Comparison of ENCODE assay signal across 8 mouse cellular contexts in genomic region chr1:64301530-64302061, GRCm38 (mm10).
DNase-seq lines count a peak whose midpoint lies in the region; ATAC-seq and TF ChIP-seq lines count a peak whose summit lies in the region.

No protein-coding gene starts in this region.

- no peak overlapping the region for H3K4me2 ChIP-seq in heart, embryonic 11.5 days

- intact Hi-C loops in gastrocnemius, adult 2 months (cut with DNase I), result loop anchor here (10.0 kb wide), 4 partner anchors 77 to 347 kb away; no protein-coding TSS in a partner anchor

- H3K27me3 ChIP-seq in heart, embryonic 11.5 days (ENCODE audit: control insufficient read depth, insufficient read depth, low read length), result no peaks in the 10 kb centered on the region

- no peak overlapping the region for H3K4me3 ChIP-seq in heart, embryonic 11.5 days (ENCODE audit: low read depth, low read length)
- no peak overlapping the region for H3K4me3 ChIP-seq in gastrocnemius, adult 2 months

- no peak overlapping the region for H3K27ac ChIP-seq in heart, embryonic 11.5 days (ENCODE audit: low read depth, low read length)
- peak overlapping the region; percentile 85 for H3K27ac ChIP-seq in gastrocnemius, adult 2 months

- WGBS in heart, embryonic 11.5 days (ENCODE audit: insufficient replicate concordance), result 40% methylated on average over 6 of the region's 6 CpGs

- no peak for TF ChIP-seq CTCF in gastrocnemius, adult 2 months (IDR thresholded peaks at IDR 0.05)

- no peak overlapping the region for H3K9ac ChIP-seq in heart, embryonic 11.5 days (ENCODE audit: low read depth, low read length)

- no peaks in the 10 kb centered on the region for H3K9me3 ChIP-seq in heart, embryonic 11.5 days (replicated peaks; ENCODE audit: control insufficient read depth, low read length)

- peaks cover 13% of the 10 kb centered on the region; the same call in 1 of the 2 replicates for H3K4me1 ChIP-seq in heart, embryonic 11.5 days (ENCODE audit: control insufficient read depth, insufficient read depth, low read length)

- peak; percentile 99 for DNase-seq in heart, adult 11 months
- peak; percentile 60 for DNase-seq in gastrocnemius, adult 2 months
- DNase-seq in kidney, adult 18-20 months, result peak; percentile 52
- peak; percentile 43 for DNase-seq in lung, postnatal 10 days
- DNase-seq in ovary, postnatal 36 days (ENCODE audit: low spot score), result no peak
- DNase-seq in layer of hippocampus, postnatal 36 days, result no peak

- no peaks in the 10 kb centered on the region for H3K36me3 ChIP-seq in heart, embryonic 11.5 days (ENCODE audit: control insufficient read depth, insufficient read depth, low read length)

- ATAC-seq in heart, embryonic 11.5 days (replicated peaks; ENCODE audit: insufficient number of reproducible peaks, low FRiP score, low TSS enrichment), result no peak
- ATAC-seq in megakaryocyte-erythroid progenitor cell, adult 5-6 weeks (replicated peaks; ENCODE audit: low FRiP score, low TSS enrichment, poor library complexity, severe bottlenecking), result no peak

Comparison
In these comparisons a context has a peak if more than half of its experiments do, and no peak if none do; other contexts are left out.
1. DNase-seq: peak in heart, adult 11 months (single experiment), gastrocnemius, adult 2 months (single experiment), kidney, adult 18-20 months (single experiment) and lung, postnatal 10 days (single experiment); none in ovary, postnatal 36 days (single experiment) and layer of hippocampus, postnatal 36 days (0 of 2).